ENCODE assay signal across 17 mouse cellular contexts in genomic region chr17:90396357-90396756, GRCm38 (mm10).
"Had no signal": no experiment of that assay in that cellular context is flagged by ENCODE, and none has a peak within 500 bp of the region (broad histone marks: within the 10 kb centered on the region; RNA-seq: fewer than 3 reads in every experiment).

No protein-coding gene starts in this region.

- H3K4me1 ChIP-seq: lung, embryonic 15.5 days; megakaryocyte, embryonic 14.5 days; neural tube, embryonic 12.5 days had no signal

- H3K36me3 ChIP-seq: lung, embryonic 15.5 days; midbrain, embryonic 13.5 days; midbrain, embryonic 15.5 days; neural tube, embryonic 12.5 days had no signal

- H3K27ac ChIP-seq: lung, embryonic 15.5 days; macrophage; midbrain, embryonic 13.5 days; midbrain, embryonic 15.5 days; neural tube, embryonic 12.5 days had no signal

- H3K4me2 ChIP-seq: lung, embryonic 15.5 days; midbrain, embryonic 11.5 days; midbrain, embryonic 13.5 days; midbrain, embryonic 15.5 days; neural tube, embryonic 12.5 days had no signal

- H3K4me3 ChIP-seq: lung, embryonic 15.5 days; megakaryocyte, embryonic 14.5 days; midbrain, embryonic 13.5 days; midbrain, embryonic 15.5 days; neural tube, embryonic 12.5 days had no signal

- H3K9me3 ChIP-seq: lung, embryonic 15.5 days; midbrain, embryonic 13.5 days; midbrain, embryonic 15.5 days; neural tube, embryonic 12.5 days had no signal

- DNase-seq: liver, postnatal 0 days; lung, adult 2 months; lung, postnatal 14 days; lung, postnatal 36 days; right cerebral cortex, postnatal 14 days; spleen, adult 18-20 months; thymus, adult 18-20 months; thymus, postnatal 14 days; thymus, postnatal 36 days had no signal

- ATAC-seq: liver, postnatal 0 days; lung, postnatal 0 days; midbrain, embryonic 13.5 days; midbrain, embryonic 15.5 days had no signal

- H3K27me3 ChIP-seq: lung, embryonic 15.5 days; megakaryocyte, embryonic 14.5 days; midbrain, embryonic 13.5 days; midbrain, embryonic 15.5 days; neural tube, embryonic 12.5 days had no signal

- H3K9ac ChIP-seq: liver, postnatal 0 days; lung, embryonic 15.5 days; midbrain, embryonic 13.5 days; midbrain, embryonic 15.5 days; neural tube, embryonic 12.5 days had no signal
